Mouse (Mus musculus): Measurements from ENCODE around the gene Atxn7.

- TF ChIP-seq CTCF (conservative IDR thresholded peaks at IDR 0.05; ENCODE audit: insufficient read depth, insufficient read length, low read depth, low read length) (no peak), POLR2A (IDR thresholded peaks at IDR 0.05; ENCODE audit: low read depth, low read length) (no peak)
Observed at GRCm38 (mm10) chr14:14064486-14065141, 103.4 kb downstream of the Atxn7 start.
